Mouse (Mus musculus) heart, postnatal 0 days (tissue): ENCODE measurements around the gene Guk1. TPM values are rescaled to one million over a fixed set of nuclear protein-coding genes. Genes with fewer than 3 reads are reported as not detected.
A peak's percentile ranks its signal among the peaks of the same experiment; 100 is the strongest.

Experiments used
- ATAC-seq: fragments of 200-750 bp; cut with Nextera tagmentation; 2 replicates; pipeline ENCODE4 v1.8.0; 2017; ENCODE audit warnings: low read depth, moderate number of reproducible peaks, moderate library complexity; ENCODE audit not compliant: insufficient read depth
- DNase-seq: peaks from one replicate; pipeline ENCODE4 v3.0.0-alpha.2; 2016; ENCODE audit warnings: low spot score
- H3K27ac ChIP-seq: fragments of 300-500 bp; sonication (generic); 2 replicates; pipeline ENCODE4 v1.5.1; 2014; ENCODE audit warnings: low read depth, mild to moderate bottlenecking
- H3K27me3 ChIP-seq: fragments of 300-500 bp; sonication (generic); 2 replicates; pipeline ENCODE4 v1.6.1; 2014; ENCODE audit warnings: low read length, mixed read lengths; ENCODE audit not compliant: control insufficient read depth, insufficient read depth
- H3K36me3 ChIP-seq: fragments of 300-500 bp; sonication (generic); replicated peaks from 2 replicates; pipeline ENCODE4 v1.6.1; 2014; ENCODE audit warnings: low read length, mixed read lengths; ENCODE audit not compliant: control insufficient read depth, insufficient read depth
- H3K4me1 ChIP-seq: fragments of 300-500 bp; sonication (generic); 2 replicates; pipeline ENCODE4 v1.6.1; 2014; ENCODE audit warnings: antibody characterized with exemption; ENCODE audit not compliant: control insufficient read depth, insufficient read depth
- H3K4me2 ChIP-seq: fragments of 300-500 bp; sonication (generic); 2 replicates; pipeline ENCODE4 v1.6.1; 2014; ENCODE audit warnings: low read depth, mild to moderate bottlenecking, low read length, moderate library complexity
- H3K4me3 ChIP-seq: fragments of 300-500 bp; sonication (generic); 2 replicates; pipeline ENCODE4 v1.5.1; 2014; ENCODE audit warnings: low read depth, low read length
- H3K9ac ChIP-seq: fragments of 300-500 bp; sonication (generic); replicated peaks from 2 replicates; pipeline ENCODE4 v1.6.1; 2014; ENCODE audit warnings: low read depth, low read length, mixed read lengths
- H3K9me3 ChIP-seq: fragments of 300-500 bp; sonication (generic); replicated peaks from 2 replicates; pipeline ENCODE4 v1.6.1; 2016; ENCODE audit warnings: low read length; ENCODE audit not compliant: control insufficient read depth
- CTCF ChIP-seq: IDR thresholded peaks from 2 replicates; pipeline ENCODE4 v1.5.1; 2016; ENCODE audit warnings: antibody characterized with exemption, control low read depth, low read depth
- EP300 ChIP-seq: IDR thresholded peaks from 2 replicates; pipeline ENCODE4 v1.6.1; 2016; ENCODE audit warnings: antibody characterized with exemption, low read depth
- WGBS: fragments of 180-500 bp; shearing (Covaris S2); extraction: QIAGEN DNeasy Blood & Tissue Kit; methylation state at CpG from one replicate; pipeline ENCODE4 v1.1.7; 2014; 5-methylcytosine and 5-hydroxymethylcytosine counted together
- polyA plus RNA-seq: library from polyadenylated mRNA; unstranded; fragments of >200 nt; fragmentation: Nextera tagmentation; extraction: Ambion mirVana; gene quantifications from 2 replicates; pipeline ENCODE4 v1.2.1, GENCODE M21; 2015
- total RNA-seq: library from RNA; depleted of rRNA; stranded (reverse); fragments of >200 nt; gene quantifications from 2 replicates; pipeline ENCODE4 v1.2.3, GENCODE M21; 2014; ENCODE audit warnings: low replicate concordance; rRNA removed

Guk1 gene
- total RNA-seq (47.5 and 60.3 TPM in 2 replicates), polyA plus RNA-seq (138 and 146 TPM in 2 replicates)

- no peaks in the 10 kb centered on the region for H3K36me3 ChIP-seq
- no peaks in the 10 kb centered on the region for H3K27me3 ChIP-seq
- peak within 1 kb of the TSS; percentile 92 for H3K27ac ChIP-seq
- peak within 1 kb of the TSS; percentile 56 for H3K9ac ChIP-seq
- H3K4me2 ChIP-seq: peak within 1 kb of the TSS; percentile 74
- 0 out of 2 replicates have a peak, but pooled peaks have one; percentile 25 for TF ChIP-seq EP300
- no peak for TF ChIP-seq CTCF
- H3K4me1 ChIP-seq: peaks cover 12% of the 10 kb centered on the region
- WGBS: 4% methylated on average over 16 of the region's 16 CpGs
- DNase-seq (no peak), ATAC-seq (no peak)
- H3K4me3 ChIP-seq: peak within 1 kb of the TSS; percentile 64
- H3K9me3 ChIP-seq: no peaks in the 10 kb centered on the region
These were observed at the start of gene Guk1 for GRCm38 (mm10) chr11:59192059-59192386. TSS of gene Guk1 (minus strand) at chr11:59192212.

DNA sequence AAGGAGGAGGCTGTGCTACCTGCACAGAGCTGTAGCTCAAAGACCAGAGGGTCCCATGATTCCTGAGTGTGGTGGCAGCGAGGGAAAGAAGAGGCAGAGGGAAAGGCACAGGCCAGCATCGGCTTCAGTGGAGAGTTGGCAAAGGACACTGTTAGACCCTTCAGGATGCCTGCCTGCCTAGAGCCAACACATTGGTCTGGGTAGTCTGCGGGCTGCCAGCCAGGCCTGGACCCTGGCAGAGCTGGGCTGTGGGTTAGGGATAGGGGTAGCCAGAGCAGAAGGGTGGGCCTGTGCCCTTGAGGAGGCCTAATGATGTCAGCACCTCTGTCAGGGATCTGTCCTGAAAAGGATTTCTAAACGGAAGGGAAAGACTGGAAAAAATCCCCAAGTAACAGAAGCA, 47.8 kb upstream of the Guk1 start:
- Histone ChIP-seq H3K27me3 (peaks cover 25% of the 10 kb centered on the region), H3K36me3 (no peaks in the 10 kb centered on the region), H3K9ac (no peak overlapping the region), H3K4me1 (no peaks in the 10 kb centered on the region), H3K4me3 (no peak overlapping the region), H3K27ac (no peak overlapping the region), H3K4me2 (no peak overlapping the region), H3K9me3 (no peaks in the 10 kb centered on the region)
- WGBS: 77% methylated on average over 4 of the region's 4 CpGs
- ATAC-seq (no peak), DNase-seq (no peak)
- TF ChIP-seq EP300 (no peak), CTCF (no peak)

DNA sequence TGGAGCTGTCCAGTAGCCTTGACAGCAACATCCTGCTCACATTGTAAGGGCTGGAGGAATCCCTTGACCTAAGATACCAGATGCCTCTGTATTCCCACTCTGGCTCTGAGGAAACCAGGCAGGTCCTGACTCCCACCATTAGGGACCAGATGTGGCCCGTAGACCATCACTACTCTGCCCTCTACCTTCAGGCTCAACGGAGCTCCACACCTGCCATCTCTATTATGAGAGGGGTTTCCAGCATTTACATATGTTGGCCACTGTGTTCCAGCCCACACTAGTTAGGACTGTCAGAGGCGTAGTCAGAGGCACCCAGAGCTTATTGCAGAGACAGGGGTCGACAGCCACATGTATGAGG, 47.4 kb upstream of the Guk1 start:
- DNase-seq: no peak
- Histone ChIP-seq H3K4me1 (no peaks in the 10 kb centered on the region), H3K36me3 (no peaks in the 10 kb centered on the region), H3K27me3 (peaks cover 25% of the 10 kb centered on the region), H3K4me3 (no peak overlapping the region), H3K9me3 (no peaks in the 10 kb centered on the region), H3K27ac (no peak overlapping the region), H3K9ac (no peak overlapping the region), H3K4me2 (no peak overlapping the region)
- TF ChIP-seq EP300 (no peak), CTCF (no peak)
- ATAC-seq: no peak
- 57% methylated on average over 4 of the region's 4 CpGs for WGBS

GRCm38 (mm10) chr11:59238525-59239427, 46.8 kb upstream of the Guk1 start:
- H3K27ac ChIP-seq: no peak overlapping the region
- H3K4me3 ChIP-seq: no peak overlapping the region
- no peak overlapping the region for H3K4me2 ChIP-seq
- H3K9me3 ChIP-seq: no peaks in the 10 kb centered on the region
- ATAC-seq: peak; percentile 91
- no peak overlapping the region for H3K9ac ChIP-seq
- no peaks in the 10 kb centered on the region for H3K36me3 ChIP-seq
- WGBS: 4% methylated on average over 14 of the region's 15 CpGs
- TF ChIP-seq EP300 (no peak), CTCF (peak; percentile 66)
- H3K4me1 ChIP-seq: no peaks in the 10 kb centered on the region
- DNase-seq: peak; percentile 84
- peaks cover 25% of the 10 kb centered on the region for H3K27me3 ChIP-seq

DNA sequence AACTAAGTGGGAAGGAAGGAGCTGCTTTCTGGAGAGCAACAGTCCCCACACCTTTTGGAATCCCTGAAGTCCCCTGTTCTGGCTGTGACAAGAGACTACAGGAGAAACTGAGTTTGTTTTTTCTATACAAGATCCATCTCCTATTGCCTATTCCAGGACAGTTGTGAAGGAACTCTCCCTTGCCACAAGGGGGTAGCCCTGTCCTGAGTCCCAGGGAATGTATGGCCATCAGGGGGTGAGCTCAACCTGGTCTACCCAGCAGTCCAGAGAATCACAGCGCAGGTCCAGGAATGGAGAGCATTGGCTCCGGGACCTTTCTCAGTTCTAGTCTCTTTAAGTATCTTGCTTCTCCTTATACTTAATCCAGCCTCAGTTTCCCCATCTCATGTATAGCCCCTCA, 40.8 kb upstream of the Guk1 start:
- no peaks in the 10 kb centered on the region for H3K9me3 ChIP-seq
- no peak overlapping the region for H3K4me2 ChIP-seq
- H3K4me1 ChIP-seq: peaks cover 7% of the 10 kb centered on the region; the same call in 1 of the 2 replicates
- no peak overlapping the region for H3K9ac ChIP-seq
- WGBS: 63% methylated on average over 2 of the region's 2 CpGs
- H3K36me3 ChIP-seq: no peaks in the 10 kb centered on the region
- ATAC-seq (no peak), DNase-seq (no peak)
- TF ChIP-seq CTCF: peak; percentile 39
- TF ChIP-seq EP300: no peak
- no peak overlapping the region for H3K27ac ChIP-seq
- no peaks in the 10 kb centered on the region for H3K27me3 ChIP-seq
- no peak overlapping the region for H3K4me3 ChIP-seq
